Mouse (Mus musculus) Muller cell, postnatal 12 days (primary cell): Measurements from ENCODE around the gene Cyth4.

Source experiments
- DNase-seq: peaks from one replicate; pipeline ENCODE4 v3.0.0-alpha.2; 2015; ENCODE audit errors: inconsistent ontology term

Cyth4 gene

DNA sequence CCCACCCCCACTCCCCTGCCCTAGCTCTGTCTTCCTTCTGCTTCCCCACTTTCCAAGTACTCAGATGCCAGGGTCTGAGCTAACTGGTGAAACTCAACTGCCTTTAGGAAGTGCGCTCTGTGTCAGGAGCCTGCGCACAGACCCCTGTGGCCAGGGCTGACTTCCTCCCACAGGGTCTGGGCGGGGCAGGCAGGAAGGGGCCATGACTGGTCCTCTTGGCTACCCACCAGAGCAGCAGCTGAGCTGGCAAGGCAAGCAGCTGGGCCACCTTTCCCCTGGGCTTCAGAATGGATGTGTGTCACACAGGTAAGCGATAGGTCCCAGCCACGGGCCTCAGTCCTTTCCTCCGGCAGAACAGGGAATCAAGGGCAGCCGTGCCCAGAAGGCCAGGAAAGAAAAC lies at the start of gene Cyth4:
Gene Cyth4 (plus strand): TSS at position 134 of the 400 bp plus-strand sequence.
- DNase-seq, result no peak

GRCm38 (mm10) chr15:78547415-78548335 lies 49.2 kb upstream of the Cyth4 start:
- no peak for DNase-seq

GRCm38 (mm10) chr15:78548336-78548665 lies 48.5 kb upstream of the Cyth4 start:
- DNase-seq, result no peak

DNA sequence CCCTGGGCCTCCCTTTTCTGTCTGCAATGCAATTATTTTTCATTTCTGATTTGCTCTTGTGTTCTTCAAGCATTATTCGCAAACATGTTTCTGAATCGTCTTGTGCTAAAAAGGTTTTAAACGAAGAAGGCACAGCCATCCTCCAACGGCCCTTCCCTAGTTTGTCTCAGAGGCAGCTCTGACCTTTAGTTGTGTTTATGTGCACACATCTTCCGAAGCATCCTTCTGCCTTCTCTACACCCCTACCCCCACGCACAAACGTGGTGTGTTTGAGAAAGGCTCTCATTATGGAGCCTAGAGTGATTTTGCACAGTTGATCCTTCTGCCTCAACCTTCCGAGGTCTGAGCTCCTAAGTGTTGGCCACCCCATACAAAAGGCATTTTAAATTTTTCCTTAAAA lies 48.1 kb upstream of the Cyth4 start:
- no peak for DNase-seq

DNA sequence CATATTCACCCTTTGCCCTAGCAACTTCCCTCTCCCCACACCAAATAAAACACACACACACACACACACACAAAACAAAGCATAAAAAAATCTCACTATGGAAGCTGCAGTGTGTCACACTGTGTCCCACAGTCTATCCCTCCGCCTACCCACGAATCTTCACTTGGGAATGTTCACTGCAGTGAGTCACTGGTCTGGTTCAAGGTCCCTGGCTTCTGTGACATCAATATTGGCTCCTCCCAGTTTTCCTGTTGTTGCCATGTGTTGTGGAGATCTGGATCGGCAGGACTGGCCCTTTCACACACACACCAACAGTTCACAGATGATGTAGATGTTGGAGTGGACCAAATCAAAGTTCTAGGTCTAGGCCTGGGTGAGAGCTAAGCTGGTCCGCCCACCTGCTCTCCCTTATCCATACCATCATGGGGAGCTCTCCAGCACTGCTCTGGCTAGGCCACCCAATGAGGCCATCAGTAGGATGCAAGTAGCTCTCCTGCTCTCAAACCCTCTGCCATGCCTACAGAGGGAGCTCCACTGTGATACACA lies 47.6 kb upstream of the Cyth4 start:
- DNase-seq, result peak; percentile 53

DNA sequence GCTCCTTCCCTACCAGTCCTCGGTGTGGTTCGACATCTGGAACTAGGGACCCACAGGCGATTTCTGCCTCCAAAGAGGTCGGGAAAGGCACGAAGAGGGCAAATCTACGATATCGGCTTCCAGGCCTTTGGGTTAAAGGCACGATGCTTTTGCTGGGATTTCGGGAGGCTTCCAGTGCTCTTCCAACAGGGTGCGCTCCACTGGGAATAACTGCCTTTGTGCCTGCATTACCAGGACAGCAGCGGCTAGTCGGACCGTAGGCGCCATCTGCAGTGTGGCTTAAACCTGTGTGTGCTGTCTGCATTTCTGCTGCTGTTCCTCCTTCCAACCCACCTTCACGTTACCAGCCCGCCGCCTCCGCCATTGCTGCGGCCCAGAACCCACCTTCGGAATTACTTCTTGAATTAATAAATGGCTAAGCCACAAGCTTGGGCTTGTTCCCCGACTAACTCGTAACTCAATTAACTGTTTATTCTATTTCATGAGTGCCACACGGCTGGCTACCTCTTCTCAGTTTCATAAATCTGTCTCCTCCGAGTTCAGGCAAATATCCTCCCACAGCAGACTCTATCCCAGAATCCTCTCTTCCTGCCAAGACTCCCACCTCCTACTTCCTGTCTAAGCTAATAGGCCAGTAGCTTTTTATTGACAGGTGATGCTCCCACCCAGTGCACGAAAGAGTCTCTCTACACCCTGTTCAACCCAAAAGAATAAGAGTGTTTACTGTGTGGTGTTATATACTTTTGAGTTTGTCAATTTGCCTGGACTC lies 42.1 kb upstream of the Cyth4 start:
- no peak for DNase-seq

DNA sequence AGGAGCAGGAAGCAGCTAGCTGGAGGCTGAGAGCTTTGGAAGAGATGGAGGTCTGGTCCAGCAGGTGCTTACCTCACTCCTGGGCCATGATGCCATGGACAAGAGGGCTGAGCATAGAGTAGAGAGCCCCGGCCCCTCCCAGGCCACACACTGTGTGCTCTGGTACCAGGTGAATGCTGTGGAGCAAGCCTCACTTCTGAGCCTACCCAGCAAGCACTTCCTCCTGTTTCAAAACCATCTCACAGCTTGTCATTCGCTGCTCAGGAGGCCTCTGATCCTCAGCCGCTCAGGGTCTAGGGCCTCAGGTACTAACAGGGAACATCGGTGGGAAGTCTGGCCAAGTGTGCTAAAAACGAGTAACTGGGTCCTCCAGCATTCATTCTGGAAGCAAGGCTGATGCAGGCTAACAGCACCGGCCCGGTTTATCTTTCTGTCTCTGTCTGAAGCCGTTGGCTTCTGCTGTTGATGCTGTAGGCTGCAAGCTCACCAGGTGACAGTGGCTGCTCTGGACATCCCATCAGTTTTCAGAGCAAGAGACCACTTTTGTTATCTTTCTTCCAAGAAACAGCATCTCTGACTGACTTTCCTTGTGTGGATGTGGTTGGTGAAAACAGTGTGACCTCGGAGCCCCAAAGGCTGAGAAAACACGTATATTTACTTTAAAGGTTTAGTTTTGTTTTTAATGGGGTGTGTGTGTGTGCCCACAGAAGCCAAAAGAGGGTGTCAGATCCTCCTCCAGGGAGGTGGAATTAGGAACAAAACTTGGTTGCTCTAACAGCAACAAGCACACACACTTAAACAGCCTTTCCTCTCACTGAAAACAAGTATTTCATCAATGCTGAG lies 38.9 kb upstream of the Cyth4 start:
- no peak for DNase-seq

- no peak for DNase-seq
Observed at GRCm38 (mm10) chr15:78559141-78559979, 37.5 kb upstream of the Cyth4 start.

DNA sequence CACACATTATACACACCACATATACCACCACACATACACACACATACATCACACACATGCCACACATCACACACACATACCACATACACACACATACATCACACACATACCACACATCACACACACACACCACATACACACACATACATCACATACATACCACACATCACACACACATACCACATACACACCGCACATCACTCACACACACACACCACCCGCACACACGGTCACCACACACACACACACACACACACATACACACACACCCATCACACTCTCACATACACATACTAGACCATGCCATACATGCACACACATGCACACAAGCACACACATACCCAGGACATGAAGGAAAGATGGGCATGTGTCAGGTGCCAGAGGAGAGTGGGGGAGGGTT lies 33.5 kb upstream of the Cyth4 start:
- DNase-seq, result no peak

DNA sequence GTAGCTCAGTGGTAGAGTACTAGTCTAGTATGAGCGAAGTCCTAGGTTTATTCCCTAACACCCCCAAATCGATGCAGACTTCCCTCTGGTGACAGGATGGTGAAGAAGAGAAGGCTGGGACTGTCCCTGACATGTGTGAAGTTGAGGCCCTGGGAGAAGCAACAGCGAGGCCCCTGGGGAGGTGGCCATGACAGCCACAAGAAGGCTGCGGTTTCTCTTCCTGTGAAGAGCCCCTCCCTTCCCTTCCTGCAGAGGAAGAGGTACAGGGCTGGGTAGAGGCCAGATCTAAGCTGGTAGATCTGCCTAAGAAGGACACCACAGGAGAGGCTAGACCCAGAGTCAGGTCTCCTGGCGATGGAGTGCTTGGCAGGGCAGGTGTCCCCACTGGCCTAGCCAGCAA lies 32.9 kb upstream of the Cyth4 start:
- no peak for DNase-seq

DNA sequence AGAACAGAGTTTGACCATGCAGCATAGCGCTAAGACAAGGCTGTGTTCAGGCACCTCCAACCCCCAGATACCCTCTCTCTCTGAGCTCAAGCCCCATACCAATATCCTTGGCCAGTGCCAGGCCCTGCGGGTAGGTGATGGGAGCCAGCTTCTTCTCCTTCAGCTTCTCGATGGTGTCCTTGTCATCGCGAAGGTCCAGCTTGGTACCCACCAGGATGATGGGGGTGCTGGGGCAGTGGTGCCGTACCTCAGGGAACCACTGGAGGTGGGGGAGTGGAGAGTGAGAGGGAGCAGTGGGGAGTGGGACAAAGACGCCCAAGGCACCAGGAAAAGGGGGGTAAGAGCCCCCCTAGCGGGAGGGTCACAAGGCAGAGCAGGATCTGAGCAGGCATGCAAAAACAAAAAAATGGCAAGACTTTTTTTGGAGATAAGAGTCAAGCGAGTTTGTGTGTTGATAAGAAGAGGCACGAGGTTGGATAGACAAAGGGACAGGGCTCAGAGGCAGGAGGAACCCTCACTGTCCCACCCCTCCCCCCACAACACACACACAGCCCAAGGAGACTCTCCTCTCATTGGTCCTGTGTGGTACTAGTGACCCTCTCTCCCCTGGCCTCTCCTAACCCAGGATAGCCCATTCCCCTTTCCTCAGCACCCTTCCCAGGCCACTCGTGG lies 31.9 kb upstream of the Cyth4 start:
- DNase-seq, result no peak

GRCm38 (mm10) chr15:78567608-78568120 lies 29.2 kb upstream of the Cyth4 start:
- DNase-seq, result no peak

DNA sequence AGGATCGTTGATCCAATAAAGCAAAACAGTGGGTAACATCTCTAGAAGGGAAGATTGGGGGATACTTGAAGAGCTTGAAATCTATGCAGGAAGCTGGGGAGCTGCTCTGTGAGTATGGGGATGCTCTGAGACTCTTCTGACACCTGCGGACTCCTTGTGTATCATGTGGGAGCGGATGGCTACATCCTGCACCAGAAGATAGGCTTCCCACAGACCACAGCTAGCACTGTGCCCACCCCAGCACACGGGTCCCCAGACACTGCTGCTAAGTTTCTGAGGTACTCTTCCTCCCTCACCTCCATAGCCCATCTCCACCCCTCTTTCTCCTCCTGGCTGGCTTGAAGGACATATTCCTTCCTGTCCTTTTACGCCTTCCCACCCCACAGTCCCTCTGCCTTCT lies 26.7 kb upstream of the Cyth4 start:
- no peak for DNase-seq

GRCm38 (mm10) chr15:78571554-78572269 lies 25.1 kb upstream of the Cyth4 start:
- no peak for DNase-seq

GRCm38 (mm10) chr15:78572270-78572600 lies 24.6 kb upstream of the Cyth4 start:
- DNase-seq, result no peak

GRCm38 (mm10) chr15:78572658-78573397 lies 24.0 kb upstream of the Cyth4 start, which contains the start of gene Rac2:
Gene Rac2, minus strand, starts transcription at chr15:78572783.
- DNase-seq, result no peak

DNA sequence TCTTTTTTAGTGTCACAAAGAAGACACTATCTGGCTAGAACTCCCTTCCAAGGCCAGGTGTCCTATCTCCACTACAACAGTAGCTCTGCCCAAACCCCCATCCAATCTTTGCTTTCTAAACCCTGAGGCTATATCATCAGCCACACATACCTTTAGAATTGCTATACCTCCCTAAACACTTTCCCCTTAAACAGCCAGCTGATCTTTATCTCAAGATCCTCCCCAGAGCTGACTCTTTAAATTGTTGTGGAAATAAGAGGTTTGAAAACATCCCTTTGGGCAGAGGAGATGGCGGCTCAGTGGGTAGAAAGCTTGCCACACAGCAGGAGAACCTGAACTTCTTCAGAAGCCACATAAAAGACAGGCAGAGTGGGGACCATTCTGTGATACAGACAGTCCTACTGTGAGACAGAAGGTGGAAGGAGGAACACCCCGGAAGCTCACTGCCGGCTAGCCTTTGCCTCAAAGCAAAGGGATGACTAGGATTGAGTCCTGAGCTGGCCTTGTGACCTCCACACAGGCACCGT lies 20.5 kb upstream of the Cyth4 start:
- DNase-seq, result no peak

DNA sequence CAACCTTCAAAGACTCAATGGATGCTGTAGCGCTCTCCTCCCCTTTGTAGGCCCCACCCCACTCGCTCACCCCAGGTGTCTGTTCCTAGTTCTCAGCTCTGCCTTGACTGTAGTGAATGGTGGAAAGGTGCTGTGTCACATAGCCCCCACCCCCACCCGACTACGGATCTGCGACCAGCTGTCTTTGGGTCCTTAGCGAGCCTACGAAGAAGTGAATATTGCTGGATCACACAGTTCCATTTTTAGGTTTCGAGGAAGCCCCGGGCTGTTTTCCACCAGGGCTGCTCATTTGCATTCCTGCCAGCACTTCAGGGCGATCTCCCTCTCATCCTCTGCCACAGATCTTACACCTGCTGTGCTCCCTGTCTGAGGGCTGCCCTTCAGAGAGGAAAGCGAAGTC lies 13.5 kb upstream of the Cyth4 start:
- DNase-seq, result no peak

- no peak for DNase-seq
Observed at GRCm38 (mm10) chr15:78585404-78585803, 11.4 kb upstream of the Cyth4 start.
